Mouse (Mus musculus): Measurements from ENCODE around the gene Slc2a3.
"Not testable (repeated sequence)": the region's sequence is repeated elsewhere in the genome, so short reads cannot be mapped to it uniquely, and the experiment has no call there.

Slc2a3 gene

DNA sequence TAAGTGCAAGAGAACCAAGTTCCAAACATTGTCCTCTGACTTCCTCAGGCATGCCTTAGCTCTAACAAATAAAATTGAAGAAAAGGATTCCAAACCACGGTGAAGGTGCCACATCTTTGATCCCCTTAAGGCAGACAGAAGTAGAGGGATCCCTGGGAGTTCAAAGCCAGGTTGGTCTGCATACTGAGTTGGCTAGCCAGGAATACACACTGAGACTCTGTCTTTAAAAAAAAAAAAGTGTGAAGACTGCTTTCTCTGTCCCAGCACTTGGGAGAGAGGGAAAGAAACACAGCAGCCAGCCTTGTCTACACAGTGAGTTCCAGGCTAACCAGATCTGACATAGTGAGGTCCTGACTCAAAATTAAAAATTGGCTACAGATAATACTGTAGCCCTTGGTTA, 97.7 kb downstream of the Slc2a3 start:
- DNase-seq, result no peak

GRCm38 (mm10) chr6:122703251-122703650, 98.2 kb downstream of the Slc2a3 start:
- no peak for DNase-seq

- peak; percentile 53 for DNase-seq
Measured at GRCm38 (mm10) chr6:122702480-122703124, 98.8 kb downstream of the Slc2a3 start.

- no peak for DNase-seq
Measured at GRCm38 (mm10) chr6:122701816-122702215, 99.6 kb downstream of the Slc2a3 start.

- DNase-seq, result not testable (repeated sequence)
Measured at GRCm38 (mm10) chr6:122699628-122700027, 101.8 kb downstream of the Slc2a3 start.

DNA sequence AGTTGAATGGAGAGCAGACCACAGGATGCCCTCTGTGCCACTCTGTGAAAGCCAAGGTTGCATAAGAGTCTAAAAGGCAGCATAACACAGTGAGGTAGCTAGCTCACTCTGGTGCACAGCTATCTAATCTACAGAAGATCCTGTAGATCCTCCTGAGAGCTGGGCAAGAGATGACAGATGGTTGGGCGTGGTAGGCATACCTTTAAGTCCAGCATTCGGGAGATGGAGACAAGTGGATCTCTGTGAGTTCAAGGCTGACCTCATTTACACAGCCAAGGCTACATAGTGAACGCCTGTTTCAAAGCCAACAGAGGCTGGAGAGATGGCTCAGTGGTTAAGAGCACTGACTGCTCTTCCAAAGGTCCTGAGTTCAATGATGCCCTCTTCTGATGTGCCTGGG, 106.0 kb downstream of the Slc2a3 start:
- DNase-seq, result no peak

- no peak for DNase-seq
Measured at GRCm38 (mm10) chr6:122690082-122690481, 111.4 kb downstream of the Slc2a3 start.

- DNase-seq, result no peak
Measured at GRCm38 (mm10) chr6:122689411-122690055, 111.9 kb downstream of the Slc2a3 start.

DNA sequence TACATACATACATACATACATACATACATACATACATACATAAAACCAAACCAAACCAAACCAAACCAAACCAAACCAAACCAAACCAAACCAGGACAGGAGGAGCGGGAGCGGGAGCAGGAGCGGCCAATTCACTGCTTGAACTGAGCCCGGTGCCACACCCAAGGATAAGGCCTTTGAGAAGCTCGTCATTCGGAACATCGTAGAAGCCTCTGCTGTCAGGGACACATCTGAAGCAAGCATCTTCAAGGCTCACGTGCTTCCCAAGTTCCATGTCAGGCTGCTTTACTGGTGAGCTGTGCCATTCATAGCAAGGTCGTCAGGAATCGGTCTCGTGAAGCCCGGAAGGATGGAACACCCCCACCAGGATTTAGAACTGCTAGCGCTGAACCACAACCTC, 114.7 kb downstream of the Slc2a3 start:
- no peak for DNase-seq

DNA sequence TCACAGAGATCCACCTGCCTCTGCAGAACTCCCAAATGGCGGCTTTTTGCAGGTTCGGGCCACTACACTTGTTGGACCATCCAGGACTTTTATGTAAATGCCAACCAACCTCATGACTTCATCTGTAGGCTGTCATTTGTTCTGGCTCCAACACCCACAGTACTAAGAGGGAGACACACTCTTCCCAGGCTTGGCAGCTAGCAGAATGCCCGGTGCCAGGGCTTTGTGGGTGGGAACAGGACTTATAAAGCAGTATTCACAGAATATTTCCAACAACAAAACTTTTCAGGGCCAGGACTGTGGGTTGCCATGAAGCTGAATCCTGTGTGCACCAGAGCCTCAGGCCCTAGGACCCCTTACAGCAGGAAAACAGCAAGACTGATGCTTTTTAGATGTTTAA, 118.8 kb downstream of the Slc2a3 start:
- no peak for DNase-seq

Data from right cerebral cortex, postnatal 4 days (tissue).